Mouse (Mus musculus): ENCODE results near the gene Tmem217. TPM values are rescaled to one million over a fixed set of nuclear protein-coding genes. Genes with fewer than 3 reads are reported as not detected.

Gene Tmem217
- polyA plus RNA-seq, 2 experiments, result 0.09 TPM; not detected in 1

DNA sequence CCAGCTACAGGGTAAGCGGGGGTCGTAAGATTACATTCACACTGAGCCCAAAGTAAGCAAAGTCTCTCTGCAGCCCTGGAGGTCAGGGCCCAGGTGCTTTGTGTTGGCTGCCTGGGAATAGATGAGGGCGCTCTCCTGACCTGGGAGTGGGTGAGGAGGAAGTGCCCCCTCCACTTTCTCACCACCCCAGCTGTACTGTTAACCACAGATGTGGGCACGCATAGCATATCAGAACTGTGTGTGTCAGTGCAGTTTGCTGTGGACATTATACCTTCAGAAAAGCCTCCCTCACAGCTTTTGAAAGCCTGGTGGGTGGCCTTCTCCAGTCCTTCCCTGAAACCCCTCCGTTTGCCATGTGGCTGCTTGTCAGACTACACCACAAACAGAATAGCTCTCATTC is 32.1 kb upstream of the Tmem217 start:
- H3K27me3 ChIP-seq (ENCODE audit: control insufficient read depth, insufficient read depth, low read length), result no peaks in the 10 kb centered on the region
- H3K4me2 ChIP-seq (ENCODE audit: low read depth), result no peak overlapping the region
- no peaks in the 10 kb centered on the region for H3K36me3 ChIP-seq (replicated peaks; ENCODE audit: control insufficient read depth, insufficient read depth, low read depth)
- no peak overlapping the region for H3K27ac ChIP-seq
- no peak for DNase-seq (ENCODE audit: low read depth in 3 of 3, low spot score in 3 of 3)
- peaks cover 0 to 13% of the 10 kb centered on the region in 2 experiments; a peak in 3 of 4 replicates for H3K4me1 ChIP-seq (replicated peaks; ENCODE audit: control insufficient read depth in 2 of 2, insufficient read depth in 2 of 2, low read length in 1 of 2)
- no peaks in the 10 kb centered on the region for H3K9me3 ChIP-seq (ENCODE audit: control insufficient read depth, low read length)
- WGBS (ENCODE audit: insufficient replicate concordance), result 42% methylated on average over 5 of the region's 5 CpGs
- H3K4me3 ChIP-seq (ENCODE audit: insufficient read depth in 1 of 2, low read depth in 2 of 2, low read length in 2 of 2), result no peak overlapping the region
- H3K9ac ChIP-seq (replicated peaks), result no peak overlapping the region
- TF ChIP-seq EP300 (IDR thresholded peaks at IDR 0.05; ENCODE audit: low read depth) (no peak), CTCF (IDR thresholded peaks at IDR 0.05; ENCODE audit: low read depth) (no peak)
- ATAC-seq (ENCODE audit: insufficient read depth), result no peak

DNA sequence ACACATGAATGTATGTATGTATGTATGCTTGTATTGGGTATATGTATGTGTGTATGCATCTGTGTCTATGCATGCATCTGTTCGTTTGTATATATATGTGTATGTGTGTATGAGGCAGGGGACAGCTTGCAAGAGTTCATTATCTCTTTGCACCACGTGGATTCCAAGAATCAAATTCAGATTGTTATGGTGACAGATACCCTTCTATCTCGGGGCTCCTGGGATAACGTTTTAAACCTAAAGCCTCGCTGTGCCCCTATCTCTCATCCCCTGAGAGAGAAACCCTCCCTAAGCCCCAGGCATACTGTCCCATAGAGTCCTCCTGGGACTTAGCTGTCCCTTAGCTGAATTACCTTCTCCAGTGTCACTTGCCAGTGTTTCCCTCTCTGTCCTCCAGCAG is 31.4 kb upstream of the Tmem217 start:
- Histone ChIP-seq H3K4me2 (ENCODE audit: low read depth) (no peak overlapping the region), H3K27ac (no peak overlapping the region), H3K4me1 (replicated peaks; ENCODE audit: control insufficient read depth in 2 of 2, insufficient read depth in 2 of 2, low read length in 1 of 2) (peaks cover 0 to 13% of the 10 kb centered on the region in 2 experiments; a peak in 3 of 4 replicates), H3K27me3 (ENCODE audit: control insufficient read depth, insufficient read depth, low read length) (no peaks in the 10 kb centered on the region), H3K9me3 (ENCODE audit: control insufficient read depth, low read length) (no peaks in the 10 kb centered on the region), H3K4me3 (ENCODE audit: insufficient read depth in 1 of 2, low read depth in 2 of 2, low read length in 2 of 2) (no peak overlapping the region), H3K9ac (replicated peaks) (no peak overlapping the region), H3K36me3 (replicated peaks; ENCODE audit: control insufficient read depth, insufficient read depth, low read depth) (no peaks in the 10 kb centered on the region)
- DNase-seq (ENCODE audit: low read depth in 3 of 3, low spot score in 3 of 3), result peak in 2 of 3 experiments; percentile 6 to 11
- WGBS (ENCODE audit: insufficient replicate concordance), result 17% methylated on average over 5 of the region's 5 CpGs
- TF ChIP-seq CTCF (IDR thresholded peaks at IDR 0.05; ENCODE audit: low read depth) (no peak), EP300 (IDR thresholded peaks at IDR 0.05; ENCODE audit: low read depth) (peak; percentile 58)
- peak; percentile 79; the same call in 1 of the 2 replicates for ATAC-seq (ENCODE audit: insufficient read depth)

GRCm38 (mm10) chr17:29579579-29580126 is 27.5 kb upstream of the Tmem217 start:
- no peaks in the 10 kb centered on the region for H3K27me3 ChIP-seq (ENCODE audit: control insufficient read depth, insufficient read depth, low read length)
- no peak overlapping the region for H3K9ac ChIP-seq (replicated peaks)
- 77% methylated on average over 4 of the region's 4 CpGs for WGBS (ENCODE audit: insufficient replicate concordance)
- H3K4me2 ChIP-seq (ENCODE audit: low read depth), result no peak overlapping the region
- no peak for TF ChIP-seq CTCF (IDR thresholded peaks at IDR 0.05; ENCODE audit: low read depth)
- no peak for TF ChIP-seq EP300 (IDR thresholded peaks at IDR 0.05; ENCODE audit: low read depth)
- no peaks in the 10 kb centered on the region for H3K9me3 ChIP-seq (ENCODE audit: control insufficient read depth, low read length)
- no peak overlapping the region for H3K4me3 ChIP-seq (ENCODE audit: insufficient read depth in 1 of 2, low read depth in 2 of 2, low read length in 2 of 2)
- DNase-seq (ENCODE audit: low read depth in 3 of 3, low spot score in 3 of 3), result no peak
- H3K36me3 ChIP-seq (replicated peaks; ENCODE audit: control insufficient read depth, insufficient read depth, low read depth), result no peaks in the 10 kb centered on the region
- no peak overlapping the region for H3K27ac ChIP-seq
- ATAC-seq (ENCODE audit: insufficient read depth), result no peak
- peaks cover 0 to 13% of the 10 kb centered on the region in 2 experiments; a peak in 3 of 4 replicates for H3K4me1 ChIP-seq (replicated peaks; ENCODE audit: control insufficient read depth in 2 of 2, insufficient read depth in 2 of 2, low read length in 1 of 2)

GRCm38 (mm10) chr17:29569831-29570230 is 17.6 kb upstream of the Tmem217 start:
- Histone ChIP-seq H3K4me1 (replicated peaks; ENCODE audit: control insufficient read depth in 2 of 2, insufficient read depth in 2 of 2, low read length in 1 of 2) (no peaks in the 10 kb centered on the region), H3K9me3 (ENCODE audit: control insufficient read depth, low read length) (no peaks in the 10 kb centered on the region), H3K27me3 (ENCODE audit: control insufficient read depth, insufficient read depth, low read length) (no peaks in the 10 kb centered on the region), H3K4me3 (ENCODE audit: insufficient read depth in 1 of 2, low read depth in 2 of 2, low read length in 2 of 2) (no peak overlapping the region), H3K36me3 (replicated peaks; ENCODE audit: control insufficient read depth, insufficient read depth, low read depth) (no peaks in the 10 kb centered on the region; the same call in 1 of the 2 replicates), H3K4me2 (ENCODE audit: low read depth) (no peak overlapping the region), H3K27ac (no peak overlapping the region), H3K9ac (replicated peaks) (no peak overlapping the region)
- DNase-seq (ENCODE audit: low read depth in 3 of 3, low spot score in 3 of 3) (no peak), ATAC-seq (ENCODE audit: insufficient read depth) (no peak)
- 76% methylated on average over 6 of the region's 6 CpGs for WGBS (ENCODE audit: insufficient replicate concordance)
- TF ChIP-seq EP300 (IDR thresholded peaks at IDR 0.05; ENCODE audit: low read depth) (no peak), CTCF (IDR thresholded peaks at IDR 0.05; ENCODE audit: low read depth) (no peak)

DNA sequence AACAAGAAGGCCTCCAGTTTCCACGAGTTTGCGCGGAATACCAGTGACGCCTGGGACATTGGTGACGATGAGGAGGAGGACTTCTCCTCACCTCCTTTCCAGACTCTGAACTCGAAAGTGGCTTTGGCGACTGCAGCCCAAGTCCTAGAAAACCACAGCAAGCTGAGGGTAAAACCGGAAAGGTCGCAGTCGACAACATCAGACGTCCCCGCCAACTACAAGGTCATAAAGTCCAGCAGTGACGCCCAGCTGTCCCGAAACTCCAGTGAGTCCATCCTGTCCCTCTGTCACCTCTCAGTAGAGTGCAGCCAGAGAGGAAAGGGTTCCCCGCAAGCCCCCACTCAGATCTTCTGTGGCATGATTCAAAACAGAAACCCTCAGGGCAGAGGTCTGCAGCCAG is 16.2 kb upstream of the Tmem217 start:
- Histone ChIP-seq H3K27ac (no peak overlapping the region), H3K36me3 (replicated peaks; ENCODE audit: control insufficient read depth, insufficient read depth, low read depth) (no peaks in the 10 kb centered on the region; the same call in none of the 2 replicates), H3K4me2 (ENCODE audit: low read depth) (no peak overlapping the region), H3K9ac (replicated peaks) (no peak overlapping the region), H3K9me3 (ENCODE audit: control insufficient read depth, low read length) (no peaks in the 10 kb centered on the region), H3K27me3 (ENCODE audit: control insufficient read depth, insufficient read depth, low read length) (no peaks in the 10 kb centered on the region), H3K4me3 (ENCODE audit: insufficient read depth in 1 of 2, low read depth in 2 of 2, low read length in 2 of 2) (no peak overlapping the region), H3K4me1 (replicated peaks; ENCODE audit: control insufficient read depth in 2 of 2, insufficient read depth in 2 of 2, low read length in 1 of 2) (no peaks in the 10 kb centered on the region)
- DNase-seq (ENCODE audit: low read depth in 3 of 3, low spot score in 3 of 3), result no peak
- ATAC-seq (ENCODE audit: insufficient read depth), result no peak
- 85% methylated on average over 15 of the region's 15 CpGs for WGBS (ENCODE audit: insufficient replicate concordance)
- TF ChIP-seq EP300 (IDR thresholded peaks at IDR 0.05; ENCODE audit: low read depth) (no peak), CTCF (IDR thresholded peaks at IDR 0.05; ENCODE audit: low read depth) (no peak)
